Mouse (Mus musculus): Measurements from ENCODE around the gene Mbnl1.

- TF ChIP-seq CTCF (IDR thresholded peaks at IDR 0.05; ENCODE audit: low read depth) (no peak), EP300 (IDR thresholded peaks at IDR 0.05; ENCODE audit: low read depth) (no peak)
These were observed 9.2 kb downstream of the Mbnl1 start for GRCm38 (mm10) chr3:60481740-60482399.

Measured in heart, postnatal 0 days (tissue).